Comparison of ENCODE assay signal across 10 mouse cellular contexts in the genomic region with DNA sequence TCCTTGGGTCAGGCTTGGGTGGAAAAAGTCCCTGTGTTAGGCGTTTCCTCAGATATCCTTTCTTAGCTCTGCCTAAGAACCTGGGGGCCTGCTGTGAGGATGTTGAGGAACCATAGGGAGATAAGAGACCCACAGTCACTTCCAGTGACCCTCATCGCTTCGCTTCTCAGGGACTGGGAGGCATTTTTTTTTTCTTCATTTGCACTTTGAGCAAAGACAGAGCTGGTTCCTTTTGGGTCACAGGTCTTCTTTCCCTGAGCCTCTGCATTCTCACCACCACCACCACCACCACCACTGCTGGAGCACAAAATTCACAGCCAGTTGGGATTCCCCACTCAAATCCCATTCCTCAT. TPM values are rescaled to one million over a fixed set of nuclear protein-coding genes. Genes with fewer than 3 reads are reported as not detected.
DNase-seq lines count a peak whose midpoint lies in the region; ATAC-seq and TF ChIP-seq lines count a peak whose summit lies in the region.
"Had no signal": no experiment of that assay in that cellular context is flagged by ENCODE, and none has a peak within 500 bp of the region (broad histone marks: within the 10 kb centered on the region; RNA-seq: fewer than 3 reads in every experiment).

No protein-coding gene starts in this region.

- no peaks in the 10 kb centered on the region for H3K9me3 ChIP-seq in forebrain, embryonic 13.5 days (replicated peaks)
- no peaks in the 10 kb centered on the region for H3K9me3 ChIP-seq in forebrain, embryonic 12.5 days
- no peaks in the 10 kb centered on the region for H3K9me3 ChIP-seq in kidney, embryonic 14.5 days (ENCODE audit: control insufficient read depth, low read length)
- H3K9me3 ChIP-seq in ES-Bruce4 (replicated peaks; ENCODE audit: control insufficient read depth, insufficient read depth, low read length, poor library complexity, severe bottlenecking), result no peaks in the 10 kb centered on the region
- H3K9me3 ChIP-seq in hindbrain, embryonic 15.5 days, result no peaks in the 10 kb centered on the region

- TF ChIP-seq POLR2A in ES-Bruce4 (IDR thresholded peaks at IDR 0.05; ENCODE audit: insufficient read depth, low read length), result no peak

- TF ChIP-seq CTCF in ES-Bruce4 (IDR thresholded peaks at IDR 0.05; ENCODE audit: low read depth, low read length), result no peak

- 0 out of 2 replicates have a peak, but pooled peaks cover 4% of the 10 kb centered on the region for H3K36me3 ChIP-seq in forebrain, embryonic 13.5 days (ENCODE audit: poor library complexity, severe bottlenecking)
- H3K36me3 ChIP-seq in forebrain, embryonic 12.5 days (replicated peaks), result peaks cover 7% of the 10 kb centered on the region; the same call in 1 of the 2 replicates
- peaks cover 9% of the 10 kb centered on the region; the same call in 1 of the 2 replicates for H3K36me3 ChIP-seq in kidney, embryonic 14.5 days (ENCODE audit: control insufficient read depth, insufficient read depth, low read length)
- H3K36me3 ChIP-seq in ES-Bruce4 (ENCODE audit: control insufficient read depth, insufficient read depth, low read length, poor library complexity, severe bottlenecking), result no peaks in the 10 kb centered on the region
- H3K36me3 ChIP-seq in hindbrain, embryonic 15.5 days, result no peaks in the 10 kb centered on the region

- ATAC-seq in forebrain, embryonic 13.5 days, result no peak
- no peak for ATAC-seq in forebrain, embryonic 12.5 days (ENCODE audit: low FRiP score)
- no peak for ATAC-seq in kidney, embryonic 14.5 days (ENCODE audit: low FRiP score, low TSS enrichment)
- ATAC-seq in hindbrain, embryonic 15.5 days (ENCODE audit: low FRiP score, low read depth), result no peak
- no peak for ATAC-seq in CD4-positive, CD25-positive, alpha-beta regulatory T cell, adult 4 months

- TF ChIP-seq EP300 in ES-Bruce4 (IDR thresholded peaks at IDR 0.05; ENCODE audit: insufficient read depth, low read depth, low read length), result no peak

- peaks cover 40% of the 10 kb centered on the region for H3K4me1 ChIP-seq in forebrain, embryonic 13.5 days
- peaks cover 41% of the 10 kb centered on the region for H3K4me1 ChIP-seq in forebrain, embryonic 12.5 days
- H3K4me1 ChIP-seq in kidney, embryonic 14.5 days (ENCODE audit: control insufficient read depth, insufficient read depth, low read length), result peaks cover 33% of the 10 kb centered on the region
- H3K4me1 ChIP-seq in ES-Bruce4 (ENCODE audit: control insufficient read depth, insufficient read depth, low read length), result peaks cover 8% of the 10 kb centered on the region
- H3K4me1 ChIP-seq in hindbrain, embryonic 15.5 days (replicated peaks), result peaks cover 38% of the 10 kb centered on the region

- WGBS in forebrain, embryonic 13.5 days, result 16% methylated on average over 3 of the region's 3 CpGs
- WGBS in forebrain, embryonic 12.5 days, result 4% methylated on average over 3 of the region's 3 CpGs
- WGBS in kidney, embryonic 14.5 days, result 15% methylated on average over 3 of the region's 3 CpGs
- 25% methylated on average over 3 of the region's 3 CpGs for WGBS in hindbrain, embryonic 15.5 days

- peaks cover 67% of the 10 kb centered on the region for H3K27me3 ChIP-seq in forebrain, embryonic 13.5 days
- peaks cover 78% of the 10 kb centered on the region for H3K27me3 ChIP-seq in forebrain, embryonic 12.5 days
- peaks cover 33% of the 10 kb centered on the region for H3K27me3 ChIP-seq in kidney, embryonic 14.5 days (ENCODE audit: control insufficient read depth, insufficient read depth, low read length)
- H3K27me3 ChIP-seq in ES-Bruce4 (ENCODE audit: control insufficient read depth, insufficient read depth, low read length, poor library complexity, severe bottlenecking), result no peaks in the 10 kb centered on the region; the same call in 1 of the 2 replicates
- H3K27me3 ChIP-seq in hindbrain, embryonic 15.5 days, result peaks cover 47% of the 10 kb centered on the region

- H3K4me2 ChIP-seq in forebrain, embryonic 13.5 days, result peak overlapping the region; percentile 47; the same call in 1 of the 2 replicates
- H3K4me2 ChIP-seq in forebrain, embryonic 12.5 days, result no peak overlapping the region
- peak overlapping the region; percentile 35; the same call in 1 of the 2 replicates for H3K4me2 ChIP-seq in kidney, embryonic 14.5 days (replicated peaks; ENCODE audit: low read depth, low read length)
- peak overlapping the region; percentile 47; the same call in 1 of the 2 replicates for H3K4me2 ChIP-seq in hindbrain, embryonic 15.5 days

- DNase-seq in kidney, postnatal 4 days, result no peak
- no peak for DNase-seq in thymus, postnatal 36 days
- DNase-seq: cerebellum, postnatal 36 days had no signal

- no peak overlapping the region for H3K9ac ChIP-seq in forebrain, embryonic 13.5 days
- no peak overlapping the region for H3K9ac ChIP-seq in forebrain, embryonic 12.5 days
- H3K9ac ChIP-seq in kidney, embryonic 14.5 days (ENCODE audit: low read depth, low read length), result no peak overlapping the region
- 0 out of 2 replicates have a peak overlapping the region, but pooled peaks have one; percentile 9 for H3K9ac ChIP-seq in ES-Bruce4 (ENCODE audit: low read depth, poor library complexity, severe bottlenecking)
- H3K9ac ChIP-seq in hindbrain, embryonic 15.5 days, result no peak overlapping the region

- no peak overlapping the region for H3K4me3 ChIP-seq in forebrain, embryonic 13.5 days
- H3K4me3 ChIP-seq in forebrain, embryonic 12.5 days (replicated peaks), result no peak overlapping the region; the same call in 1 of the 2 replicates
- H3K4me3 ChIP-seq in kidney, embryonic 14.5 days (ENCODE audit: low read length), result no peak overlapping the region
- H3K4me3 ChIP-seq in ES-Bruce4 (ENCODE audit: low read depth, low read length), result no peak overlapping the region
- H3K4me3 ChIP-seq in hindbrain, embryonic 15.5 days, result no peak overlapping the region
- H3K4me3 ChIP-seq: myocyte had no signal

- no peak overlapping the region for H3K27ac ChIP-seq in forebrain, embryonic 13.5 days
- H3K27ac ChIP-seq in forebrain, embryonic 12.5 days, result no peak overlapping the region
- no peak overlapping the region for H3K27ac ChIP-seq in kidney, embryonic 14.5 days (ENCODE audit: low read depth, low read length)
- no peak overlapping the region for H3K27ac ChIP-seq in ES-Bruce4 (ENCODE audit: insufficient read depth, low read length)
- no peak overlapping the region for H3K27ac ChIP-seq in hindbrain, embryonic 15.5 days (replicated peaks)

RNA-seq across cellular contexts. Expression of a gene that starts 0.2 kb away (rescaled TPM):
- polyA plus RNA-seq in forebrain, embryonic 13.5 days (2015; fragmentation: Nextera tagmentation; extraction: Ambion mirVana), result 0.93 and 1.1 TPM in 2 replicates
- 0.86 and 2.2 TPM in 2 replicates for polyA plus RNA-seq in forebrain, embryonic 12.5 days (2016; fragmentation: Nextera tagmentation; extraction: Ambion mirVana)
- 2.0 and 2.3 TPM in 2 replicates for polyA plus RNA-seq in kidney, embryonic 14.5 days (2014; fragmentation: Nextera tagmentation; extraction: Ambion mirVana)
- polyA plus RNA-seq in ES-Bruce4 (2011; ENCODE audit: insufficient read depth, insufficient read length, low read depth, missing spikeins), result 24.6 and 35.2 TPM in 2 replicates
- polyA plus RNA-seq in hindbrain, embryonic 15.5 days (2015; fragmentation: Nextera tagmentation; extraction: Ambion mirVana), result 0.91 and 1.0 TPM in 2 replicates
- 1 to 10 TPM; 2.6 to 2.8 TPM for polyA plus RNA-seq in CD4-positive, CD25-positive, alpha-beta regulatory T cell, adult 4 months (2017; shearing (Covaris generic))

RNA-seq across cellular contexts. Expression of a gene that starts 9.2 kb away (rescaled TPM):
- 24.3 and 25.8 TPM in 2 replicates for polyA plus RNA-seq in forebrain, embryonic 13.5 days (2015; fragmentation: Nextera tagmentation; extraction: Ambion mirVana)
- polyA plus RNA-seq in forebrain, embryonic 12.5 days (2016; fragmentation: Nextera tagmentation; extraction: Ambion mirVana), result 32.3 and 36.4 TPM in 2 replicates
- polyA plus RNA-seq in kidney, embryonic 14.5 days (2014; fragmentation: Nextera tagmentation; extraction: Ambion mirVana), result 31.0 and 32.9 TPM in 2 replicates
- 50.9 and 54.3 TPM in 2 replicates for polyA plus RNA-seq in ES-Bruce4 (2011; ENCODE audit: insufficient read depth, insufficient read length, low read depth, missing spikeins)
- polyA plus RNA-seq in hindbrain, embryonic 15.5 days (2015; fragmentation: Nextera tagmentation; extraction: Ambion mirVana), result 27.3 and 30.3 TPM in 2 replicates
- under 1 TPM in 1 of 2 experiments, not detected in 1; 0.38 TPM for polyA plus RNA-seq in CD4-positive, CD25-positive, alpha-beta regulatory T cell, adult 4 months (2017; shearing (Covaris generic))

RNA-seq across cellular contexts. Expression of a gene that starts 14.9 kb away (rescaled TPM):
- 150 and 155 TPM in 2 replicates for polyA plus RNA-seq in forebrain, embryonic 13.5 days (2015; fragmentation: Nextera tagmentation; extraction: Ambion mirVana)
- polyA plus RNA-seq in forebrain, embryonic 12.5 days (2016; fragmentation: Nextera tagmentation; extraction: Ambion mirVana), result 170 and 172 TPM in 2 replicates
- 107 and 117 TPM in 2 replicates for polyA plus RNA-seq in kidney, embryonic 14.5 days (2014; fragmentation: Nextera tagmentation; extraction: Ambion mirVana)
- polyA plus RNA-seq in ES-Bruce4 (2011; ENCODE audit: insufficient read depth, insufficient read length, low read depth, missing spikeins), result 49.8 and 50.8 TPM in 2 replicates
- polyA plus RNA-seq in hindbrain, embryonic 15.5 days (2015; fragmentation: Nextera tagmentation; extraction: Ambion mirVana), result 240 and 266 TPM in 2 replicates
- polyA plus RNA-seq in CD4-positive, CD25-positive, alpha-beta regulatory T cell, adult 4 months (2017; shearing (Covaris generic)), result 10 to 100 TPM; 39.4 to 42.2 TPM

RNA-seq across cellular contexts. Expression of a gene that starts 15.6 kb away (rescaled TPM):
- 15.7 and 16.7 TPM in 2 replicates for polyA plus RNA-seq in forebrain, embryonic 13.5 days (2015; fragmentation: Nextera tagmentation; extraction: Ambion mirVana)
- polyA plus RNA-seq in forebrain, embryonic 12.5 days (2016; fragmentation: Nextera tagmentation; extraction: Ambion mirVana), result 13.3 and 14.7 TPM in 2 replicates
- polyA plus RNA-seq in kidney, embryonic 14.5 days (2014; fragmentation: Nextera tagmentation; extraction: Ambion mirVana), result 6.2 and 8.7 TPM in 2 replicates
- polyA plus RNA-seq in ES-Bruce4 (2011; ENCODE audit: insufficient read depth, insufficient read length, low read depth, missing spikeins), result 7.7 and 9.5 TPM in 2 replicates
- polyA plus RNA-seq in hindbrain, embryonic 15.5 days (2015; fragmentation: Nextera tagmentation; extraction: Ambion mirVana), result 54.0 and 74.6 TPM in 2 replicates
- 100 to 1,000 TPM; 166 to 206 TPM for polyA plus RNA-seq in CD4-positive, CD25-positive, alpha-beta regulatory T cell, adult 4 months (2017; shearing (Covaris generic))

RNA-seq across cellular contexts. Expression of a gene that starts 30.7 kb away (rescaled TPM):
- polyA plus RNA-seq in forebrain, embryonic 13.5 days (2015; fragmentation: Nextera tagmentation; extraction: Ambion mirVana), result 18.8 and 19.5 TPM in 2 replicates
- 19.4 and 20.2 TPM in 2 replicates for polyA plus RNA-seq in forebrain, embryonic 12.5 days (2016; fragmentation: Nextera tagmentation; extraction: Ambion mirVana)
- polyA plus RNA-seq in kidney, embryonic 14.5 days (2014; fragmentation: Nextera tagmentation; extraction: Ambion mirVana), result 19.2 and 31.0 TPM in 2 replicates
- 36.7 and 39.2 TPM in 2 replicates for polyA plus RNA-seq in ES-Bruce4 (2011; ENCODE audit: insufficient read depth, insufficient read length, low read depth, missing spikeins)
- polyA plus RNA-seq in hindbrain, embryonic 15.5 days (2015; fragmentation: Nextera tagmentation; extraction: Ambion mirVana), result 19.1 and 19.6 TPM in 2 replicates
- 10 to 100 TPM; 24.2 to 39.3 TPM for polyA plus RNA-seq in CD4-positive, CD25-positive, alpha-beta regulatory T cell, adult 4 months (2017; shearing (Covaris generic))

Comparison
In these comparisons a context has a peak if more than half of its experiments do, and no peak if none do; other contexts are left out.
1. RNA of a gene that starts 9.2 kb away (polyA plus RNA-seq): 50.9 to 54.3 TPM in ES-Bruce4, 32.3 to 36.4 TPM in forebrain, embryonic 12.5 days, 31.0 to 32.9 TPM in kidney, embryonic 14.5 days, 27.3 to 30.3 TPM in hindbrain, embryonic 15.5 days and 24.3 to 25.8 TPM in forebrain, embryonic 13.5 days; 0.38 TPM in CD4-positive, CD25-positive, alpha-beta regulatory T cell, adult 4 months; every median in the first group is over 10 times any median in the second.